Mouse (Mus musculus): Measurements from ENCODE around the gene Adamts2. TPM values are rescaled to one million over a fixed set of nuclear protein-coding genes. Genes with fewer than 3 reads are reported as not detected.

The Adamts2 gene
- polyA plus RNA-seq, 1 experiment from 2014 or later, result 13.6 TPM

GRCm38 (mm10) chr11:50599156-50599555 lies 2.7 kb upstream of the Adamts2 start:
- Histone ChIP-seq H3K9ac (no peak overlapping the region), H3K4me3 (replicated peaks) (no peak overlapping the region), H3K27ac (no peak overlapping the region), H3K4me2 (no peak overlapping the region), H3K27me3 (replicated peaks) (peaks cover 39% of the 10 kb centered on the region), H3K36me3 (no peaks in the 10 kb centered on the region), H3K4me1 (peaks cover 14% of the 10 kb centered on the region), H3K9me3 (no peaks in the 10 kb centered on the region)
- 58% methylated on average over 2 of the region's 2 CpGs for WGBS
- no peak for ATAC-seq (ENCODE audit: insufficient read depth, low FRiP score, low read depth)

GRCm38 (mm10) chr11:50602356-50603081 lies 635 bp downstream of the Adamts2 start:
- Histone ChIP-seq H3K27me3 (replicated peaks) (peaks cover 54% of the 10 kb centered on the region), H3K27ac (peak overlapping the region; percentile 48; the same call in 1 of the 2 replicates)
- under 1% methylated on average over 59 of the region's 59 CpGs for WGBS

GRCm38 (mm10) chr11:50603082-50603910 lies 1.4 kb downstream of the Adamts2 start:
- H3K9me3 ChIP-seq, result no peaks in the 10 kb centered on the region
- 2% methylated on average over 52 of the region's 52 CpGs for WGBS
- no peaks in the 10 kb centered on the region for H3K36me3 ChIP-seq
- peaks cover 54% of the 10 kb centered on the region for H3K27me3 ChIP-seq (replicated peaks)
- peak overlapping the region; percentile 73 for H3K4me3 ChIP-seq (replicated peaks)
- peaks cover 14% of the 10 kb centered on the region for H3K4me1 ChIP-seq
- peak overlapping the region; percentile 58; the same call in 1 of the 2 replicates for H3K9ac ChIP-seq
- peak overlapping the region; percentile 96 for H3K4me2 ChIP-seq
- peak; percentile 24; the same call in 1 of the 2 replicates for ATAC-seq (ENCODE audit: insufficient read depth, low FRiP score, low read depth)
- H3K27ac ChIP-seq, result no peak overlapping the region

More at GRCm38 (mm10) chr11:50602356-50603081, 635 bp downstream of the Adamts2 start:
- peak overlapping the region; percentile 58 for H3K9ac ChIP-seq
- peaks cover 14% of the 10 kb centered on the region for H3K4me1 ChIP-seq
- ATAC-seq (ENCODE audit: insufficient read depth, low FRiP score, low read depth), result peak; percentile 10; the same call in 1 of the 2 replicates
- H3K4me2 ChIP-seq, result peak overlapping the region; percentile 96
- no peaks in the 10 kb centered on the region for H3K9me3 ChIP-seq
- no peaks in the 10 kb centered on the region for H3K36me3 ChIP-seq
- H3K4me3 ChIP-seq (replicated peaks), result peak overlapping the region; percentile 73

- 71% methylated on average over 16 of the region's 16 CpGs for WGBS
- peaks cover 53% of the 10 kb centered on the region for H3K27me3 ChIP-seq (replicated peaks)
These were observed 2.5 kb downstream of the Adamts2 start for GRCm38 (mm10) chr11:50604371-50604770.

GRCm38 (mm10) chr11:50611181-50611580 lies 9.3 kb downstream of the Adamts2 start:
- Histone ChIP-seq H3K9ac (no peak overlapping the region), H3K27me3 (replicated peaks) (no peaks in the 10 kb centered on the region), H3K4me1 (no peaks in the 10 kb centered on the region), H3K4me2 (no peak overlapping the region), H3K9me3 (no peaks in the 10 kb centered on the region), H3K27ac (no peak overlapping the region), H3K4me3 (replicated peaks) (no peak overlapping the region), H3K36me3 (no peaks in the 10 kb centered on the region)
- no peak for ATAC-seq (ENCODE audit: insufficient read depth, low FRiP score, low read depth)
- 61% methylated on average over 5 of the region's 5 CpGs for WGBS

More at GRCm38 (mm10) chr11:50604371-50604770, 2.5 kb downstream of the Adamts2 start:
- Histone ChIP-seq H3K4me1 (peaks cover 14% of the 10 kb centered on the region), H3K9ac (no peak overlapping the region), H3K9me3 (no peaks in the 10 kb centered on the region), H3K4me2 (no peak overlapping the region), H3K27ac (no peak overlapping the region), H3K4me3 (replicated peaks) (no peak overlapping the region), H3K36me3 (no peaks in the 10 kb centered on the region)
- no peak for ATAC-seq (ENCODE audit: insufficient read depth, low FRiP score, low read depth)

- no peak overlapping the region for H3K4me2 ChIP-seq
- no peak for ATAC-seq (ENCODE audit: insufficient read depth, low FRiP score, low read depth)
- H3K27me3 ChIP-seq (replicated peaks), result no peaks in the 10 kb centered on the region
- H3K4me3 ChIP-seq (replicated peaks), result no peak overlapping the region
- no peak overlapping the region for H3K27ac ChIP-seq
- no peaks in the 10 kb centered on the region for H3K36me3 ChIP-seq
- H3K9ac ChIP-seq, result no peak overlapping the region
- peaks cover 4% of the 10 kb centered on the region; the same call in 1 of the 2 replicates for H3K4me1 ChIP-seq
- 63% methylated on average over 11 of the region's 11 CpGs for WGBS
- no peaks in the 10 kb centered on the region for H3K9me3 ChIP-seq
These were observed 15.2 kb downstream of the Adamts2 start for GRCm38 (mm10) chr11:50617015-50617543.

- Histone ChIP-seq H3K27ac (peak overlapping the region; percentile 78; the same call in 1 of the 2 replicates), H3K4me3 (replicated peaks) (no peak overlapping the region)
- 61% methylated on average over 4 of the region's 4 CpGs for WGBS
These were observed 19.0 kb downstream of the Adamts2 start for GRCm38 (mm10) chr11:50620926-50621325.

GRCm38 (mm10) chr11:50621364-50621763 lies 19.5 kb downstream of the Adamts2 start:
- Histone ChIP-seq H3K4me3 (replicated peaks) (no peak overlapping the region), H3K27me3 (replicated peaks) (no peaks in the 10 kb centered on the region), H3K36me3 (no peaks in the 10 kb centered on the region), H3K27ac (peak overlapping the region; percentile 78), H3K9ac (no peak overlapping the region), H3K9me3 (no peaks in the 10 kb centered on the region), H3K4me1 (peaks cover 30% of the 10 kb centered on the region), H3K4me2 (peak overlapping the region; percentile 42; the same call in 1 of the 2 replicates)
- no peak for ATAC-seq (ENCODE audit: insufficient read depth, low FRiP score, low read depth)
- 50% methylated on average over 5 of the region's 5 CpGs for WGBS

More at GRCm38 (mm10) chr11:50620926-50621325, 19.0 kb downstream of the Adamts2 start:
- no peak for ATAC-seq (ENCODE audit: insufficient read depth, low FRiP score, low read depth)
- Histone ChIP-seq H3K36me3 (no peaks in the 10 kb centered on the region), H3K4me1 (peaks cover 30% of the 10 kb centered on the region), H3K27me3 (replicated peaks) (no peaks in the 10 kb centered on the region), H3K4me2 (no peak overlapping the region), H3K9me3 (no peaks in the 10 kb centered on the region), H3K9ac (no peak overlapping the region)

- Histone ChIP-seq H3K4me2 (peak overlapping the region; percentile 42), H3K27me3 (replicated peaks) (no peaks in the 10 kb centered on the region), H3K4me1 (peaks cover 30% of the 10 kb centered on the region), H3K4me3 (replicated peaks) (no peak overlapping the region), H3K36me3 (no peaks in the 10 kb centered on the region), H3K9ac (no peak overlapping the region), H3K27ac (peak overlapping the region; percentile 78), H3K9me3 (no peaks in the 10 kb centered on the region)
- 27% methylated on average over 15 of the region's 15 CpGs for WGBS
- ATAC-seq (ENCODE audit: insufficient read depth, low FRiP score, low read depth), result peak; percentile 85
These were observed 20.4 kb downstream of the Adamts2 start for GRCm38 (mm10) chr11:50622238-50622726.

GRCm38 (mm10) chr11:50623806-50624205 lies 21.9 kb downstream of the Adamts2 start:
- 88% methylated on average over 3 of the region's 3 CpGs for WGBS
- peaks cover 30% of the 10 kb centered on the region for H3K4me1 ChIP-seq
- H3K27me3 ChIP-seq (replicated peaks), result no peaks in the 10 kb centered on the region
- no peak for ATAC-seq (ENCODE audit: insufficient read depth, low FRiP score, low read depth)
- H3K36me3 ChIP-seq, result no peaks in the 10 kb centered on the region
- no peak overlapping the region for H3K27ac ChIP-seq
- no peak overlapping the region for H3K4me3 ChIP-seq (replicated peaks)
- no peak overlapping the region for H3K9ac ChIP-seq
- no peak overlapping the region for H3K4me2 ChIP-seq
- no peaks in the 10 kb centered on the region for H3K9me3 ChIP-seq

GRCm38 (mm10) chr11:50624239-50624638 lies 22.4 kb downstream of the Adamts2 start:
- no peak overlapping the region for H3K9ac ChIP-seq

More at GRCm38 (mm10) chr11:50624239-50624638, 22.4 kb downstream of the Adamts2 start:
- Histone ChIP-seq H3K27me3 (replicated peaks) (no peaks in the 10 kb centered on the region), H3K4me1 (peaks cover 30% of the 10 kb centered on the region), H3K9me3 (no peaks in the 10 kb centered on the region), H3K36me3 (no peaks in the 10 kb centered on the region), H3K27ac (no peak overlapping the region), H3K4me3 (replicated peaks) (no peak overlapping the region), H3K4me2 (no peak overlapping the region)
- 45% methylated on average over 2 of the region's 2 CpGs for WGBS
- ATAC-seq (ENCODE audit: insufficient read depth, low FRiP score, low read depth), result no peak
